In genomic region chr17:33754656-33755055, GRCm38 (mm10) we compare ENCODE assay signal across 1 mouse cellular context.
TF ChIP-seq lines count a peak whose summit lies in the region.

No protein-coding gene starts in this region.

TF ChIP-seq in ES-E14, 5 proteins besides CTCF, POLR2A, EP300 and RAD21:
- TF ChIP-seq MAFK (IDR thresholded peaks at IDR 0.05; ENCODE audit: insufficient read depth, low read depth, low read length): no peak
- TF ChIP-seq ZC3H11A (IDR thresholded peaks at IDR 0.05; ENCODE audit: borderline replicate concordance, low read depth, low read length): no peak
- TF ChIP-seq ZNF384 (IDR thresholded peaks at IDR 0.05; ENCODE audit: low read depth, low read length): no peak
